Mouse (Mus musculus): ENCODE data around the gene Naa80.

- TF ChIP-seq EP300 (IDR thresholded peaks at IDR 0.05; ENCODE audit: low read depth), result no peak
- TF ChIP-seq CTCF (IDR thresholded peaks at IDR 0.05; ENCODE audit: low read depth), result no peak
Measured at GRCm38 (mm10) chr9:107629901-107630425, 51.3 kb downstream of the Naa80 start.

Data from heart, postnatal 0 days (tissue).